Mouse (Mus musculus) heart, postnatal 0 days (tissue): ENCODE data around the gene Dennd2c.

Experiments used
- CTCF ChIP-seq: IDR thresholded peaks from 2 replicates; pipeline ENCODE4 v1.5.1; 2016; ENCODE audit warnings: antibody characterized with exemption, control low read depth, low read depth
- EP300 ChIP-seq: IDR thresholded peaks from 2 replicates; pipeline ENCODE4 v1.6.1; 2016; ENCODE audit warnings: antibody characterized with exemption, low read depth

- TF ChIP-seq CTCF (no peak), EP300 (no peak)
Observed at GRCm38 (mm10) chr3:103142366-103142765, 40.0 kb downstream of the Dennd2c start.
